Mouse (Mus musculus) limb, embryonic 12.5 days (tissue): ENCODE measurements at regions not wholly inside any gene's neighbourhood (a gene's known extent, or its start where the extent isn't known, plus 50 kb on each side); places are given as distances from the start of the nearest gene placed in this dataset.
A peak's percentile ranks its signal among the peaks of the same experiment; 100 is the strongest.

ENCODE experiments used
- ATAC-seq: fragments of 200-750 bp; cut with Nextera tagmentation; 2 replicates; pipeline ENCODE4 v1.8.0; 2017; ENCODE audit warnings: low read depth, moderate TSS enrichment; ENCODE audit not compliant: insufficient number of reproducible peaks, insufficient read depth, low FRiP score, low TSS enrichment
- H3K27ac ChIP-seq: fragments of 300-500 bp; sonication (generic); 2 replicates; pipeline ENCODE4 v1.5.1; 2016; ENCODE audit warnings: mild to moderate bottlenecking, moderate library complexity
- H3K27me3 ChIP-seq: fragments of 300-500 bp; sonication (generic); 2 replicates; pipeline ENCODE4 v1.6.1; 2016; ENCODE audit warnings: mild to moderate bottlenecking, moderate library complexity
- H3K36me3 ChIP-seq: fragments of 300-500 bp; sonication (generic); 2 replicates; pipeline ENCODE4 v1.6.1; 2016; ENCODE audit warnings: mild to moderate bottlenecking, moderate library complexity
- H3K4me1 ChIP-seq: fragments of 300-500 bp; sonication (generic); replicated peaks from 2 replicates; pipeline ENCODE4 v1.6.1; 2016
- H3K4me2 ChIP-seq: fragments of 300-500 bp; sonication (generic); 2 replicates; pipeline ENCODE4 v1.6.1; 2016; ENCODE audit warnings: mild to moderate bottlenecking, moderate library complexity
- H3K4me3 ChIP-seq: fragments of 300-500 bp; sonication (generic); replicated peaks from 2 replicates; pipeline ENCODE4 v1.5.1; 2016; ENCODE audit warnings: mild to moderate bottlenecking
- H3K9ac ChIP-seq: fragments of 300-500 bp; sonication (generic); replicated peaks from 2 replicates; pipeline ENCODE4 v1.6.1; 2016; ENCODE audit warnings: mild to moderate bottlenecking, moderate library complexity
- H3K9me3 ChIP-seq: fragments of 300-500 bp; sonication (generic); 2 replicates; pipeline ENCODE4 v1.6.1; 2016; ENCODE audit warnings: mild to moderate bottlenecking, moderate library complexity
- WGBS: fragments of 180-500 bp; shearing (Covaris S2); methylation state at CpG from one replicate; pipeline ENCODE4 v1.1.7; 2016; 5-methylcytosine and 5-hydroxymethylcytosine counted together

DNA sequence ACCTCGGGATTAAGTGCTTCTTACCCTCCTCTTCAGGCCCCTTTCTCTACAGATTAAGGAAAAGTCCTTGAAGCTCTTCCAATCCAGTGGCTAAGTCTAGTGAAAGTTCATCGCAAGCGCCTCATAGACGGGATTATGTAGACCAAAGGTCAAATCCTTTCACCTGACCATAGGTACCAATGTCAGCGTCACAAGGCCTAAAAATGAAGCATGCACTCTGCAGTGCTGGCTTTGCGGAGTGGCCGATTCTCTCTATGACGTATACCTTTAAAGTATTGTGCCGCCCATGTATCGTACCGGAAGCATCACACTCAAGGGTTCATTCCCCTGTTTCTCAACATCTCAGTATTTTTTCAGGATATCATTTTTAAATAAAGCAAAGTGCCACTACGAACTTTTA is 100.5 kb upstream of the Npvf start:
- H3K9me3 ChIP-seq = no peaks in the 10 kb centered on the region
- no peak overlapping the region for H3K9ac ChIP-seq
- WGBS = 93% methylated on average over 12 of the region's 12 CpGs
- H3K36me3 ChIP-seq = no peaks in the 10 kb centered on the region
- H3K4me3 ChIP-seq = no peak overlapping the region
- H3K4me2 ChIP-seq = no peak overlapping the region
- no peak for ATAC-seq
- H3K4me1 ChIP-seq = no peaks in the 10 kb centered on the region
- H3K27me3 ChIP-seq = peaks cover 11% of the 10 kb centered on the region
- no peak overlapping the region for H3K27ac ChIP-seq

DNA sequence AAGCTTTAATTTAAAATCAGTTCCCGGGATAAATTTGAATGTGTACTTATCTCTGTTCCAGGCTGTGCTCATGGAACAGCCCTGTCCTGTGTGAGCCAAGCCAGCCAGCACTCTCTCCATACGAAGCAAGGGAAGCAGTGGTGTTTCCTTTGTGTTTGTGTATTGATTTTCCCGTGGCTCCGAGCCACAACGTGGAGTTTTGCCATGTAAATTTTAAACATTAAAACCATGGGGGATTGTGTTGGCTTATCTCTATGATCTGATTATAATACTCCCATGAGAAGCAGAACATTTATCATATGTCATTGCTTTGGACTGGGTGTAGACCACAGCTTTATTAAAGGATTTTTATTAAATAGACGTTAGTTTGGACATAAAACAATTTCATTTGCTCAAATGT is 106.1 kb upstream of the Npvf start:
- 84% methylated on average over 6 of the region's 6 CpGs for WGBS
- H3K4me2 ChIP-seq = no peak overlapping the region
- no peaks in the 10 kb centered on the region for H3K9me3 ChIP-seq
- H3K4me3 ChIP-seq = no peak overlapping the region
- no peak for ATAC-seq
- no peak overlapping the region for H3K27ac ChIP-seq
- peaks cover 11% of the 10 kb centered on the region for H3K27me3 ChIP-seq
- H3K4me1 ChIP-seq = no peaks in the 10 kb centered on the region
- no peaks in the 10 kb centered on the region for H3K36me3 ChIP-seq
- no peak overlapping the region for H3K9ac ChIP-seq

DNA sequence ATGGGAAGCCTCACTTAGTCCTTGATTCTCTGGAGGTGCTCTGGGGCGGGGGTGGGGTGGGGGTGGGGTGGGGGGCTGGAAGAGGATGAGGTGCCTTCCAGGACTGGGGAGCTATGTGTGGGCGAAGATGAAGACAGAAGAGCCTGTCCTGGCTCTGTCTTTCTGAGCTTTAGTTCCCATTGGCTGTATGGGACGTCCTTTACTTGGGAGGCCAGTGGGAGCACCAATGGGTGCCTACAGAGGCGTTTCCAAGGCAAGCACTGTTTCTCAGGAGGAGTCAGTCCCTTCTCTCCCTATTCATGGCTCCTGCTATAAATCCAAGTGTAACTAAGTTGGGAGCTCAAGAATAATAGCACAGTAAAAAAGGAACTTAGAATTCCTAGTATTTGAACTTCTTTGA is 108.9 kb upstream of the Npvf start:
- Histone ChIP-seq H3K4me3 (no peak overlapping the region), H3K4me2 (no peak overlapping the region), H3K27ac (no peak overlapping the region), H3K9ac (no peak overlapping the region), H3K9me3 (no peaks in the 10 kb centered on the region), H3K36me3 (no peaks in the 10 kb centered on the region), H3K27me3 (peaks cover 10% of the 10 kb centered on the region), H3K4me1 (no peaks in the 10 kb centered on the region)
- no peak for ATAC-seq
- WGBS = 57% methylated on average over 4 of the region's 4 CpGs

DNA sequence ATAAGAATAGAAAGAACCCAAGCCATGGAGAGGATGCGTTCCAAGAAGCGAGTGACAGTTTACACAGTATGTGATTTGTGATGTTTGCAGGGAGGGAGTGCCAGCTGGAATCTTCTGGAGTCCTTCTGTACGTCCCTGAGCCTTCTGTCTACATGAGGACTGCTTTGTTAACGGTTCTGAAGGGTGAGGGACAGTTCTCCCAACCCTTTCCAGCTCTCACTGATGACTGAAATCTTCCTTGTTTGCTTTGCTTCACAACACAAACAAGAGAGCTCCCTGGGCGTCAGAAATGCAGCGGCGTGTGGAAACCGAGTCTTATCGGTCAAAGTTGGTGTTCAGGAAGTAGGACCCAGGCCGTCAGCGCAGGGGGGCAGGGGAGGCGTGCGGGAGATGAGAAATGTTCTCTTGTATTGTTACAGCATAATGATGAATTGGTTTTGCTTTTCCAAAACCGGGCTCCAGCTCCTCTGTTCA is 112.2 kb upstream of the Npvf start:
- WGBS = 86% methylated on average over 14 of the region's 14 CpGs
- Histone ChIP-seq H3K9me3 (no peaks in the 10 kb centered on the region), H3K9ac (no peak overlapping the region), H3K27ac (no peak overlapping the region), H3K4me3 (no peak overlapping the region), H3K4me1 (no peaks in the 10 kb centered on the region), H3K4me2 (no peak overlapping the region), H3K27me3 (no peaks in the 10 kb centered on the region), H3K36me3 (no peaks in the 10 kb centered on the region)
- no peak for ATAC-seq

DNA sequence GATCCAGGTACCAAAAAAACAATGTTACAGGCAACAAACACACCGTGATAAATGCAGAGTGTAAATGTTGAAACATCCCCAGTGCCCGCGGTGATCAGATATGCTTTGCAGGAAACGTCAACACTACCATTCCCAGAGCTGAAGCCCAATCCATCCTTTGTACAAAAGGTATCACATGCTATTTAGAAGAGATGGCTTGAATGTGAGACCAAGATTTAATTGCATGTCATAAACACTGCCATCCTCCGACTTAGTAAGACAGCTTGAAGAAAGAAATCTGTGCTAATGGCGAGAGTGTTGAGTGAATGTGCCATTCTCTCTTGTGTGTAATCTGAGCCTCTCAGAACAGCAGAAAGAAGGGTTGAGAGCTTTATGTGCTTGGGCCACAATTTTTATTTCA is 112.9 kb upstream of the Npvf start:
- ATAC-seq = no peak
- Histone ChIP-seq H3K9ac (no peak overlapping the region), H3K36me3 (no peaks in the 10 kb centered on the region), H3K4me1 (no peaks in the 10 kb centered on the region), H3K4me3 (no peak overlapping the region), H3K9me3 (no peaks in the 10 kb centered on the region), H3K27me3 (no peaks in the 10 kb centered on the region), H3K4me2 (no peak overlapping the region), H3K27ac (no peak overlapping the region)
- whole genome bisulfite sequencing = 58% methylated on average over 6 of the region's 6 CpGs

DNA sequence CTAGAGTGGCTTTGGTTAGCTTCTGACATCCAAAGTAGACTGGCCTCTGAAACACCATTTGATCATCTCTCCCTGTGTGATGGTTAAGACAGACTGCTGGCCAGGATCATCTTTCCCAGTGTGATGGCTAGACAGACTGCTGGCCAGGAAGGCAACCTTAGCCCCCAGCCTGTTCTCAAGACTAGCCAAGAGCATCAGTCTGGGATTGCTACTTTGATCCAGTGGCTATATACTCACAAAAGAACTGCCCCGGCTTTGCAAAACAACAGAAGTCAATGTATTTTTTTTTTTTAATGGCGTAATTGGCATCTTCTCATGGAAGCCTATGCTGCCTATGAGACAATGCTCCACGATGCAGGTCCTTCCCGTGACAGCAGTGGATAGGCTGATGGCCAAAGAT is 113.6 kb upstream of the Npvf start:
- 93% methylated on average over 4 of the region's 4 CpGs for WGBS

DNA sequence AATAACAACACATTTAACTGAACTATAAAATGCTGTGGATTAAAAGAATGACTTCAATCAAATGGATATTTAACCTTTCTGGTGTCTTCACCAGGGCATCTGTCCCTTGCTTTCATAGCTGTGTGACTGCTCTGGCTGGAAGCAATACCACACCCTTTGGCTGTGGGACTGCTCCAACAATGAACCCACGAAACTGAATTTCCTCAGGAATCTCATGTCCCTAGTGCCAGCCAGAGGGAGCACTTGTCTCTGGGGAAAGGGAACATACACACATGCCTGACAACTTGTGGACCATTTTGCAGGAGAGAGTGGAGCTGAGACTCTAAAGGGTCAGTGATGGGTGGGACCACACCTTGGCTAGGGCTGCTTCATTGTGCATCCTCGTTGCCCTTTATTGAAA is 114.9 kb upstream of the Npvf start:
- Histone ChIP-seq H3K4me1 (no peaks in the 10 kb centered on the region), H3K9me3 (no peaks in the 10 kb centered on the region), H3K4me3 (no peak overlapping the region), H3K27me3 (no peaks in the 10 kb centered on the region), H3K27ac (no peak overlapping the region), H3K4me2 (no peak overlapping the region), H3K9ac (no peak overlapping the region), H3K36me3 (no peaks in the 10 kb centered on the region)
- ATAC-seq = no peak
- WGBS = 89% methylated on average over 2 of the region's 2 CpGs

More for the DNA sequence above, 113.6 kb upstream of the Npvf start:
- no peak overlapping the region for H3K27ac ChIP-seq
- H3K4me3 ChIP-seq = no peak overlapping the region
- no peaks in the 10 kb centered on the region for H3K9me3 ChIP-seq
- no peaks in the 10 kb centered on the region for H3K4me1 ChIP-seq
- no peaks in the 10 kb centered on the region for H3K36me3 ChIP-seq
- H3K4me2 ChIP-seq = no peak overlapping the region
- H3K27me3 ChIP-seq = no peaks in the 10 kb centered on the region
- no peak for ATAC-seq
- H3K9ac ChIP-seq = no peak overlapping the region

DNA sequence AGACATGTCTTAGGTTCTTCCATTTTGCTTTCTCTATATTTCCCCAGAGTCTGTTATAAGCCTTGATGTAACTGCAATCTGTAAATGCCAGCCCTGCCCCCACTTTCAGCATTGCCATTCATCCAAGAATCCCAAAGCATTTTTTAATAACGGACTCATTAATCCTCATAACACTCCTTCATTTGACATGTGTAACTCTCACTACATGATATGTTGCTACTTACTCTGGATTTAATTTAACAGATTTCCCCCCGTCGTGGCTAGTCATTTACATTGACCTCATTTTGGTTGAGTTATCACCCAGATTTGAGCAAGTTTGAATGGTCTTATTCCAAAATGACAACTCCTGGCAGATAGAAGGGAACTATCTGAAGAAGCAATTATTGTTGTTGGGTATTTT is 116.2 kb upstream of the Npvf start:
- H3K4me3 ChIP-seq = no peak overlapping the region
- 0 out of 2 replicates have a peak, but pooled peaks cover 5% of the 10 kb centered on the region for H3K27me3 ChIP-seq
- 70% methylated on average over 3 of the region's 3 CpGs for WGBS
- no peaks in the 10 kb centered on the region for H3K9me3 ChIP-seq
- no peak for ATAC-seq
- no peak overlapping the region for H3K9ac ChIP-seq
- H3K4me2 ChIP-seq = no peak overlapping the region
- H3K36me3 ChIP-seq = no peaks in the 10 kb centered on the region
- no peaks in the 10 kb centered on the region for H3K4me1 ChIP-seq
- H3K27ac ChIP-seq = no peak overlapping the region

DNA sequence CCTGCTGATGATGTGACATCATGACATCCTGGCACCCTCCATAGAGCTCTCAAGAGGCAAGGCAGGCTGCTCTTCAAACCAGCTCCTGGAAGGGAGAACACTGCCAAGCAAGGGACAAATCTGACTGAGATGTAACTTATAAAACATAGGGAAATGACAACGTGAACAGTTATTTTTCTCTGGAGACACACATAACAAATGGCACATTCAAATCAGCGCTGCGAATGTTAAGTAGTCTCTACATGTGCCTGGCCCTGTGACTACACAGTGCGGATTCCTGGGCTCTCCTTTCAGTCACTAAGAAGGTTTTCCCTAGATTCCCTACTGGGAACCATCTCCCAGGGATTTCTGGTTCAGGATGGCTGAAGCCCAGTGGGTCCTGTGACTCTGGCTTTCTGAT is 121.4 kb upstream of the Npvf start:
- 91% methylated on average over 4 of the region's 4 CpGs for WGBS
- H3K9ac ChIP-seq = no peak overlapping the region
- H3K36me3 ChIP-seq = no peaks in the 10 kb centered on the region
- H3K4me2 ChIP-seq = no peak overlapping the region
- H3K27me3 ChIP-seq = 0 out of 2 replicates have a peak, but pooled peaks cover 9% of the 10 kb centered on the region
- peaks cover 27% of the 10 kb centered on the region for H3K4me1 ChIP-seq
- H3K4me3 ChIP-seq = no peak overlapping the region
- no peak for ATAC-seq
- H3K9me3 ChIP-seq = no peaks in the 10 kb centered on the region
- H3K27ac ChIP-seq = no peak overlapping the region

DNA sequence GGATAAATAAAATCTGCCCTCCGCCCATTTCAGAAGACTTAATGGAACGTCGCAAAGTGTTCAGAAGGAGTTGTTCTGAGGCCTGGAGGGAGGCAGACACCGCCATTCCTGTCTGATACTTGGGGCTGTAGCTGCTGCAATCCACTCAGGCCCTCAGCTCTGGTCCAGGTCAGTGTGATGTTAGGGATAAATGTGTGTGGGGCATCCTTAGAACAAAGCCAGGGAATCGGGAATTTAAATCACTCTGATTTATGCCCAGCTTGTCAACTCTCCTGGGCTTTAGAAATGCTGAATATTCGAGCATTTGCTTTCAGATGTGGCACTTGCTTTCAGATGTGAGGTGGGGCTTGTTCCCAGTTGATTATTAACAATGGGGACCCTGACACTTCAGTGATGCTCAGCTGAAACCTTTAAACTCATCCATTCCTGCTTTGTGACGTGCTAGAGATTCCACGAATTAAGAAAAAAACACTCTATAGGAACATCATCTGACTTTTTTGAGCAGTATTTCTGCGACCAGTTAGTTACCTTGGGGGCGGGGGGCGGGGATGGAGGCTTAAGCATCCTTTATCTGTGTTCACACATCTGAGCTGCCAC is 122.1 kb upstream of the Npvf start:
- H3K27ac ChIP-seq = no peak overlapping the region
- no peak overlapping the region for H3K4me3 ChIP-seq

DNA sequence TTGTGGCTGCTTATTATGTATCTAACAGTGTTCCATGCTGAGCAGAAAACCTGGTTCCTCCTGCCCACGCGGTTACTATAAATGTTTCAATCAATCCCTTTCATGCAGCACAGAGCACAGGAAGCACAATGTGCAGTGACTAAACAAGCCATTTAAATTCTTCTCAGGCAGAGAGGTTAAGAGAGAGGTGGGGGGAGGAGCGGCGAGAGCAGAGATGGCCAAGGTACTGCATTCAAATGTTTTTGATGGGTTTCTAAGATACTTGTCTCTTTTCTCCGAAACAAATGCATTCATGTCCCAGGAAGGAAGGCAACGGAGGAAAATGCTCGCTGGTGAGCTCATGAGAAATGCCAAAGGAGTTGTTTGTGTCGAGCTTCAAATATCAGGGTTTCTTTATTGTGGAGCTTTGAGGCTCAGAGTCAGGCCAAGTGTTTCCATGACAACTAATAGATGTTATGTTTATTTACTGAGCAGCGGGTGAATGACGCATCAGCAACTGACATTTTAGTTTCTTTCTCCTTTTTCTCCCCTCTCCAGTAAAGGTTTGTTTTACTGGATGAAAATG is 122.8 kb upstream of the Npvf start:
- H3K9ac ChIP-seq = 0 out of 2 replicates have a peak overlapping the region, but pooled peaks have one; percentile 3
- H3K27ac ChIP-seq = peak overlapping the region; percentile 56
- 0 out of 2 replicates have a peak, but pooled peaks cover 9% of the 10 kb centered on the region for H3K27me3 ChIP-seq
- peak overlapping the region; percentile 45 for H3K4me2 ChIP-seq
- ATAC-seq = no peak
- no peaks in the 10 kb centered on the region for H3K9me3 ChIP-seq
- 0 out of 2 replicates have a peak overlapping the region, but pooled peaks have one; percentile 8 for H3K4me3 ChIP-seq
- peaks cover 37% of the 10 kb centered on the region for H3K4me1 ChIP-seq
- WGBS = 11% methylated on average over 10 of the region's 10 CpGs
- H3K36me3 ChIP-seq = no peaks in the 10 kb centered on the region

More for the DNA sequence above, 122.1 kb upstream of the Npvf start:
- Histone ChIP-seq H3K4me2 (peak overlapping the region; percentile 45), H3K36me3 (no peaks in the 10 kb centered on the region), H3K4me1 (peaks cover 34% of the 10 kb centered on the region), H3K9me3 (no peaks in the 10 kb centered on the region), H3K27me3 (0 out of 2 replicates have a peak, but pooled peaks cover 9% of the 10 kb centered on the region), H3K9ac (no peak overlapping the region)
- no peak for ATAC-seq
- WGBS = 55% methylated on average over 11 of the region's 11 CpGs

DNA sequence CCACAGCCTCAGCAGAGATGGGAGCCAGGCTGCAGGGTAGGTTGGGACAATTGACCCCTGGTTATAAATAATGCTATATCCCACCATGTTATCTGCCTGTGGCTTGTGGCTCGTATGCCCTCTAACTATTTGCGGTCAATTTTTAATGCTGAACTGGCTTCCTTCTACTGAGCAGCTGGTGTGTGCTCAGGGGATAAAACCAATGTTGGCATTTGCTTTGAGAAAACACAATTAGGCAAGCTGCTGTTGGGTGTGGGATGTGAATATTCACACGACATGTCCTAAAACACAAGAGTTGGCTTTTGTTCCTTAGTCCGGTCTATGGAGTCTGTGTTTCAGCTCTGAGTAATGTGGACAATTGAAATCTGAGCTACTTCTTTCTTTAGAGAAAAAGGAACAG is 123.6 kb upstream of the Npvf start:
- Histone ChIP-seq H3K27ac (peak overlapping the region; percentile 56), H3K4me1 (peaks cover 37% of the 10 kb centered on the region), H3K27me3 (0 out of 2 replicates have a peak, but pooled peaks cover 9% of the 10 kb centered on the region), H3K4me3 (no peak overlapping the region), H3K9ac (no peak overlapping the region), H3K36me3 (no peaks in the 10 kb centered on the region), H3K4me2 (no peak overlapping the region), H3K9me3 (no peaks in the 10 kb centered on the region)
- 42% methylated on average over 4 of the region's 4 CpGs for WGBS
- ATAC-seq = no peak
